Comparison of ENCODE assay signal across 21 mouse cellular contexts in the genomic region with DNA sequence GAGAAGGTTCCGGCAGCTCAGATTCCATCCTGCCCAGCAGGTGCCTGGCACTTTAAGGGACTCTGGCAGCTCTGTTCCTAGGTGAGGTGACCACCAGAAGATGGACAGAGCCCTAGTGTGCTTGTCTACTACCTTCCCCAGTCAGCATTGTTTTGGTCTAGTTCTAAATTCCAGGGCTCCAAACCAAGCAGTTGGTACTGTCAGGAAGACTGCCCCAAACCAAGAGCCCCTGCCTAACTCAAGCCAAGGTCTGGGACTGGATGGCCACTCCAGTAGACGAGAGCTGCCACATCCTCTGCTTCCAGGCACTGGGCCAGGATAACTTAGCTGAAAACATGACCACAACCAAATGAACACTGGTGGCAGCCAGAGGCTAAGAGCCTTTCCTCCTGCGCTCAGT. TPM values are rescaled to one million over a fixed set of nuclear protein-coding genes. Genes with fewer than 3 reads are reported as not detected.
A peak's percentile ranks its signal among the peaks of the same experiment; 100 is the strongest.
DNase-seq lines count a peak whose midpoint lies in the region; ATAC-seq and TF ChIP-seq lines count a peak whose summit lies in the region.
"Had no signal": no experiment of that assay in that cellular context is flagged by ENCODE, and none has a peak within 500 bp of the region (broad histone marks: within the 10 kb centered on the region; RNA-seq: fewer than 3 reads in every experiment).

No protein-coding gene starts in this region.

- no peak for ATAC-seq in intestine, postnatal 0 days
- no peak for ATAC-seq in intestine, embryonic 16.5 days
- ATAC-seq: forebrain, embryonic 14.5 days; forebrain, postnatal 0 days; hindbrain, embryonic 16.5 days; intestine, embryonic 15.5 days had no signal

- H3K4me3 ChIP-seq in intestine, postnatal 0 days (ENCODE audit: low read depth, low read length), result no peak overlapping the region
- no peak overlapping the region for H3K4me3 ChIP-seq in intestine, embryonic 16.5 days (ENCODE audit: low read length)
- H3K4me3 ChIP-seq: embryonic facial prominence, embryonic 12.5 days; embryonic facial prominence, embryonic 15.5 days; hindbrain, embryonic 10.5 days; hindbrain, embryonic 13.5 days; intestine, embryonic 15.5 days had no signal

- WGBS in intestine, postnatal 0 days, result 87% methylated on average over 3 of the region's 3 CpGs
- WGBS in intestine, embryonic 16.5 days, result 86% methylated on average over 3 of the region's 3 CpGs

- no peaks in the 10 kb centered on the region for H3K27me3 ChIP-seq in intestine, postnatal 0 days (replicated peaks; ENCODE audit: control insufficient read depth, insufficient read depth, low read length)
- no peaks in the 10 kb centered on the region for H3K27me3 ChIP-seq in intestine, embryonic 16.5 days (replicated peaks; ENCODE audit: control insufficient read depth, insufficient read depth, low read length)
- H3K27me3 ChIP-seq: embryonic facial prominence, embryonic 12.5 days; embryonic facial prominence, embryonic 15.5 days; hindbrain, embryonic 13.5 days; intestine, embryonic 15.5 days had no signal

- H3K9me3 ChIP-seq in intestine, postnatal 0 days (ENCODE audit: control insufficient read depth), result no peaks in the 10 kb centered on the region
- no peaks in the 10 kb centered on the region for H3K9me3 ChIP-seq in intestine, embryonic 16.5 days (ENCODE audit: control insufficient read depth, low read length)
- H3K9me3 ChIP-seq: embryonic facial prominence, embryonic 12.5 days; embryonic facial prominence, embryonic 15.5 days; hindbrain, embryonic 10.5 days; hindbrain, embryonic 13.5 days; intestine, embryonic 15.5 days had no signal

- TF ChIP-seq CTCF in intestine, postnatal 0 days (IDR thresholded peaks at IDR 0.05; ENCODE audit: low read depth), result no peak

- H3K4me2 ChIP-seq in intestine, postnatal 0 days (replicated peaks; ENCODE audit: low read depth), result no peak overlapping the region
- H3K4me2 ChIP-seq in intestine, embryonic 16.5 days (ENCODE audit: low read depth, low read length), result no peak overlapping the region
- H3K4me2 ChIP-seq: embryonic facial prominence, embryonic 12.5 days; embryonic facial prominence, embryonic 15.5 days; heart, embryonic 11.5 days; hindbrain, embryonic 13.5 days; intestine, embryonic 15.5 days had no signal

- peak overlapping the region; percentile 15; the same call in 1 of the 2 replicates for H3K27ac ChIP-seq in intestine, postnatal 0 days (ENCODE audit: low read depth, low read length)
- no peak overlapping the region for H3K27ac ChIP-seq in intestine, embryonic 16.5 days (ENCODE audit: low read length)
- H3K27ac ChIP-seq: embryonic facial prominence, embryonic 12.5 days; embryonic facial prominence, embryonic 15.5 days; hindbrain, embryonic 10.5 days; hindbrain, embryonic 13.5 days; intestine, embryonic 15.5 days had no signal

- peak; percentile 58 for DNase-seq in cerebellum, adult 9-11 months
- no peak for DNase-seq in cerebellum, adult 11 months
- DNase-seq in adipocyte (ENCODE audit: low spot score), result peak; percentile 48
- no peak for DNase-seq in kidney, adult 11 months
- DNase-seq: adrenal gland, adult 2 months; adrenal gland, postnatal 14 days; forebrain, postnatal 0 days; gastrocnemius, postnatal 36 days; heart, postnatal 36 days; kidney, adult 8-10 months had no signal

- no peaks in the 10 kb centered on the region for H3K4me1 ChIP-seq in intestine, postnatal 0 days (replicated peaks; ENCODE audit: control insufficient read depth, insufficient read depth, low read length)
- H3K4me1 ChIP-seq in intestine, embryonic 16.5 days (ENCODE audit: control insufficient read depth, insufficient read depth, low read length), result peaks cover 8% of the 10 kb centered on the region

- peaks cover 57% of the 10 kb centered on the region for H3K36me3 ChIP-seq in intestine, postnatal 0 days (ENCODE audit: control insufficient read depth, insufficient read depth)
- peaks cover 18% of the 10 kb centered on the region for H3K36me3 ChIP-seq in intestine, embryonic 16.5 days (ENCODE audit: control insufficient read depth, insufficient read depth, low read length)

- H3K9ac ChIP-seq in intestine, postnatal 0 days (ENCODE audit: low read depth, low read length), result no peak overlapping the region
- H3K9ac ChIP-seq in intestine, embryonic 16.5 days (ENCODE audit: low read depth, low read length), result no peak overlapping the region
- H3K9ac ChIP-seq: embryonic facial prominence, embryonic 12.5 days; embryonic facial prominence, embryonic 15.5 days; forebrain, postnatal 0 days; hindbrain, embryonic 13.5 days; intestine, embryonic 15.5 days had no signal

RNA-seq across cellular contexts. Expression of gene Dpm2, which starts 1.7 kb away (rescaled TPM):
- polyA plus RNA-seq in intestine, postnatal 0 days (2015; fragmentation: Nextera tagmentation; extraction: Ambion mirVana), result 120 and 124 TPM in 2 replicates
- 123 and 128 TPM in 2 replicates for polyA plus RNA-seq in intestine, embryonic 16.5 days (2015; fragmentation: Nextera tagmentation; extraction: Ambion mirVana)

RNA-seq across cellular contexts. Expression of gene Pip5kl1, which starts 5.7 kb away (rescaled TPM):
- polyA plus RNA-seq in intestine, postnatal 0 days (2015; fragmentation: Nextera tagmentation; extraction: Ambion mirVana), result not detected in 2 replicates
- polyA plus RNA-seq in intestine, embryonic 16.5 days (2015; fragmentation: Nextera tagmentation; extraction: Ambion mirVana), result 0.33 and 0.34 TPM in 2 replicates
- polyA plus RNA-seq: heart, embryonic 14.5 days had no signal

RNA-seq across cellular contexts. Expression of gene 9430097D07Rik, which starts 6.5 kb away (rescaled TPM):
- polyA plus RNA-seq in intestine, postnatal 0 days (2015; fragmentation: Nextera tagmentation; extraction: Ambion mirVana), result 0.14 TPM in 1 of 2 replicates, not detected in the other
- polyA plus RNA-seq in intestine, embryonic 16.5 days (2015; fragmentation: Nextera tagmentation; extraction: Ambion mirVana), result not detected in 2 replicates
- polyA plus RNA-seq: adrenal gland, adult 2 months; heart, embryonic 14.5 days; intestine, embryonic 15.5 days had no signal

RNA-seq across cellular contexts. Expression of gene St6galnac4, which starts 18.0 kb away (rescaled TPM):
- 5.7 and 6.6 TPM in 2 replicates for polyA plus RNA-seq in intestine, postnatal 0 days (2015; fragmentation: Nextera tagmentation; extraction: Ambion mirVana)
- 14.7 and 16.5 TPM in 2 replicates for polyA plus RNA-seq in intestine, embryonic 16.5 days (2015; fragmentation: Nextera tagmentation; extraction: Ambion mirVana)

RNA-seq across cellular contexts. Expression of gene St6galnac6, which starts 30.6 kb away (rescaled TPM):
- polyA plus RNA-seq in intestine, postnatal 0 days (2015; fragmentation: Nextera tagmentation; extraction: Ambion mirVana), result 8.3 and 9.1 TPM in 2 replicates
- 12.3 and 15.2 TPM in 2 replicates for polyA plus RNA-seq in intestine, embryonic 16.5 days (2015; fragmentation: Nextera tagmentation; extraction: Ambion mirVana)

Comparison
In these comparisons a context has a peak if more than half of its experiments do, and no peak if none do; other contexts are left out.
1. DNase-seq: peak in cerebellum, adult 9-11 months (single experiment) and adipocyte (single experiment); none in cerebellum, adult 11 months (single experiment) and kidney, adult 11 months (single experiment).